Mouse (Mus musculus): ENCODE results near the gene Gm45062.
A peak's percentile ranks its signal among the peaks of the same experiment; 100 is the strongest.

Gene Gm45062

DNA sequence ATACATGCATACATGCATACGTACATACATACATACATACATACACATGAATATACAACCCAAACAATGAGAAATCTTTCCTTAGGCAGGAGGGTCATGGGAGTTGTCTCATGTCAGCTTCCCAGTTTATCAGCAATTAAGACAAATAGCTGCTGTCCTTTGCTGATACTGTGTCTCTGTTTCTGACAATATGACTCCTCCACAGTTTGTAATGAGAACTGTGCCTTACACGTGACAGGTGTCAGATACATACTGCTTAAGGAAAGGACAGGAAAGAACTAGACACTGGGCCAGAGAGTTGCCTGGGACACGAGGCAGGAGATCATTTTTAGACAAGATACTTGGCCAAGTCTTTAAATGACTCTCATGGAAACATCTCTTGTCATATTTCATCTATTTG is 215.1 kb downstream of the Gm45062 start:
- DNase-seq (ENCODE audit: low spot score) = no peak

DNA sequence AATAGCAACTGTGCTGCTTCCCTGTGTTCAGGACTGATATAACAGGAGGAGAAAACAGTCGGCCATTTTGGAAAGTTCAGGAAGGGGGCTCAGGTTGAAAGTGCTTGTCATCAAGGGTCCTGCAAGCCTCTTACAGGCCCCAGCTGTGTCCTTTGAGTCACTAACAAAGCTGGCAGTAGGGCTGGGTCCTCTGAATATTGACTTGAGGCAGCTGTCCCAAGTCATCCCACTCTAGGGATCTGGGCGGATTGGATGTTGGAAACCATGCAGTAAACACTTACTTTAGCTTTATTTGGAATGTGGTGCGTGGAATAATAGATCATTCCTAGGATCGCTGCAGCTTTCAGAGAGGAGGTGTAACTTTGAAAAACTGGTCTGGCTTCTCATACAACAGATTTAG is 215.6 kb downstream of the Gm45062 start:
- DNase-seq (ENCODE audit: low spot score) = no peak

DNA sequence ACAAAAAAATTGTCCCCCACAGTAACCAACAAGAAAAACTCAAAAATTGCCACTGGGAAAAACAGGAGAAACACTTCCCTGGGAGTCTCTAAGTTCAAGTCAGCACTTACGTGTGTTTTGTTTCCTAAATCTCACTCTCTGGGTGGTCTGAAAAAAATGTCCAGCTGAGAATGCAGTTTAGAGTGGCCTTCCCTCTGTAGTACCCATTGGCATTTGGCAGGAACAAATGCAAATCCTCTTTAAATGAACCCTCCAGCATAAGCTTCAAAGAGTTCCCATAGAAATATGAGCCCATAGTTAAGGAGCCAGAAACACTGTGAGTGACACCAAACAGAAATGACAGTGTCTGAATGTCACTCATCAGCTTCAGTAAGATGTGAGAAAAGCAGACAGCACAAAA is 219.9 kb downstream of the Gm45062 start:
- no peak for DNase-seq (ENCODE audit: low spot score)

DNA sequence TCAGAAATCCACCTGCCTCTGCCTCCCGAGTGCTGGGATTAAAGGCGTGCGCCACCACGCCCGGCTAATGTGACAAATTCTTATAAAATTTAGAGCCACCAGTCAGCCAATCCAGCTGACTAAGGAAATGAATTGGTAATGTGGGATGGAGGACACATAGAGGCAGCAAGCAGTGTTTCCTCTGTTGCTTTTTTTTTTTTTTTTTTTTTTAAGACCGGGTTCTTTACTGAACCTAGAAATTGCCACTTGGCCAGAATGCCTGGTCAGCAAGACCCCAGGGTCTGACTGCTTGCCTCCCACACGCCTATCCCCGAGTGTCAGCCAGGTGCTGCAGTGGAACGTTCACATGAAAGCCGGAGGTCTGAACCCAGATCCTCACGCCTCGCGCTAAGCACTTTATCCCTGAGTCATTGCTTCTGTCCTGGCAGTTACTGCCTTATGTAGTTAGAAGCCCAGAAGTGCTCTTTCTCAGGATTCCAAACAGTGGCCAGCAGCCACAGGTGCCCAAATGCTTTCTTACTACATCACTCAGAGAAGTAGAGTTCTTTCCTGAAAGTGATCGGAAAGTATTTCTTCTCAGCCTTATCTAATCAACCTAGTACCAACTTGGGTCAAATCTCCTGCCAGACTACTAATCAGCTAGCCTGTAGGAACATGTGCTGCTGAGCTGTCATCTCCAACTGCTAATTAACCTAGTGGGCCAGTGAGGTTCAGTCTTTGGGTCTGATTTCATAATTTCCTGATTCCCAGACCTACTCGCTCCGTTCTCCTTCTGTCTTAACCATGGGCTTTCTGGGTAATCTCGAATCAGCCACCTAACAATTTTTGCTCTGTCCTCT is 225.4 kb downstream of the Gm45062 start:
- no peak for DNase-seq (ENCODE audit: low spot score)

DNA sequence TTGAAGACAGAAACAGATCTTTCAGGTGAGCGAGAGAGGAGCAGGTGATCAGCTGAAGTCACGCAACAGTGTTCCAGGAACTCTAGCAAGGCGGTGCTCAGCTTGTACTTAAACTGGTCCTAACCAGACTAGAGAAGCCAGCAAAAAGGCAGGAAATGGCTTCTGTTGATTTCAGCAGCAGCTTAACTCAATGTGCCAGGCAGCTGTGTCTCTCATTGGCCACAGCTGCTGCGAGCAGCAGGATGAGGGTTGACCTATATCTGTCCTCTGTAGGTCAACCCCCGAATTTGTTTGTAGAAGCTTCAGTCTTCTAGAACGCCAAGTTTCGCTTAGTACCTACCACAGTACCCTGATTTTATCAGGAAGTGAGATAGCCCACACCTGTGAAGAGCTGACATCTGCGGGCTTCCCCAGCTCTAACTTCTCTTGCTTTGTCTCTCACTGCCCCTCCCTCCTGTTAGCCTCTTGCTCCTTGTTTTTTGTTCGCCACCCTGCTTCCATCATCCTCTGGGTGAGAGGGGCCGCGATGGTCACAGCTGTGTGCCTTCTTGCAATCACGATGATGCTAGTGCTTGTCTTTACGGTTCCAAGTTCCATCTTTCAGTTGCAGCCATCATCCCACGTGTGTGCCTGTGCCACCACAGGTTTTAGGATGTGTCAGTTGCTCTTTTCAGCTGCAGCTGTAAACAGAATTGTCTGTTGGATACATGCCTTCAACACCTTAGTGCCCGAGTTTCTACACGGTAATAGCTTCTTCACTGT is 226.3 kb downstream of the Gm45062 start:
- peak; percentile 71 for DNase-seq (ENCODE audit: low spot score)

DNA sequence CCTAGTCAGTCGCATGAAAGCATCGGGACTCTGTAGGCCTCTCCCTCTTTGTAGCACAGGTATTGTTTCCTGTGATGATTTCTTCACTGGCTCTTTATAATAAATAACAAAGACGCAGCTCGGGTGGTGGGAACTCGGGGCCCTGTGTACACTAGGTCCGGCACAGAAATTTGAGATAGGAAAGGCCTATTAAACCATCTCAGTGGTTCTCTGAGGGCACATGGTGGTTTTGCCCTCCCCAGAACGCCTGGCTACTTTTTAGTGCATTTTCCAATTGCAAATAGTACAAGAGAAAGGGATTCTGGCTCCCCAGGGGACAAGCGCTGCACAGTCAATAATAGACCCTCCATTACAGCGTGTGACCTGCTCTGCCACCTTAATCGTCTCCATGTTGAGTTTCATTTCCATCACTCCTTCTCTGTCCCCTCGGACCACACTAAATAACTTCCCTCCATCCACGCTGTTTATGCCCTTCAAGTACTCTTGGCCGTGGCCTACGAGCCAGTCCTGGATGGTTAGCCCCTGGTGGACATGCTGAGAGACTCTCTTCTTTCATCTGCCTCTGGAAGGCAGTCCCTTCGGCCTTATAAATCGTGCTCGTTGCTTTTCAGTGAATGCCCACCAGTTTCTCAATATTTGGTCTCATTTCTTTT is 227.3 kb downstream of the Gm45062 start:
- no peak for DNase-seq (ENCODE audit: low spot score)

DNA sequence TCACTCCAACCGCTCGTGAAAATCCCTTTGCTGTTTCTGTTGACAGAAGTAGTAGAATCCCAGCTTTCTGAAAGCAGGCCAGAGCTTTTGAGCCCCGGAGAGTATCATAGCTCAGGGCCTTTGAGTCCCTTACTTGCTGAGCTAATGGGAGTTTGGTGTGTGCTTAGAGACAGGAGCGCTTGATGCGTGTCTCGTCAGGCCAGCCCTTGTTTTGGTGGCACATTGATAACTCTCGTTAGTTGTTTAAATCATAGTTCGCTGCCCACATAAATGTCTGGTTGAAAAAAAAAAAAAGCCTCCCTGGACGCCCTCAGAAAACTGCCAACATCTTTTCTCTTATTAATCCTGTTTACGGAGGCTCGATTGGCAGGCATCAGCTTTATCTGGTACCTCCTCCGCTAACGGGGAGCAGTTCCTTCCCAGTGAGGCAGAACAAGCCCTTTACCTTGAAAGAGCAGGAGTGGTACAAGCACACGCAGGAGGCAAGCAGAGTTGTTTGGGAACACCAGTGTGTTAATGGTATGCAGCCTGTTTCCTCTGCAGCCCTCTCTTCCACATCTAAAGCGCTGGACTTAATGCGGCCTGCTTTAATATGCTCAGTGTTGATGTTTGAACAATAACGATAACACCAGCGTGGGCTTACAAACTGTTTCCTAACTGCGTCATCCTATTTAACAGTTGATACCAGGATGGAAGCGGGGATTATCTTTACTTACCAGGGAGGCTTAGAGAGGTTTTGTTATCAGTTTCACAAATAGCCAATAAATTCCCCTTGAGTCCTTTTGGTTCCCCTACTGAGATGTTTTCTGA is 228.0 kb downstream of the Gm45062 start:
- DNase-seq (ENCODE audit: low spot score) = no peak

DNA sequence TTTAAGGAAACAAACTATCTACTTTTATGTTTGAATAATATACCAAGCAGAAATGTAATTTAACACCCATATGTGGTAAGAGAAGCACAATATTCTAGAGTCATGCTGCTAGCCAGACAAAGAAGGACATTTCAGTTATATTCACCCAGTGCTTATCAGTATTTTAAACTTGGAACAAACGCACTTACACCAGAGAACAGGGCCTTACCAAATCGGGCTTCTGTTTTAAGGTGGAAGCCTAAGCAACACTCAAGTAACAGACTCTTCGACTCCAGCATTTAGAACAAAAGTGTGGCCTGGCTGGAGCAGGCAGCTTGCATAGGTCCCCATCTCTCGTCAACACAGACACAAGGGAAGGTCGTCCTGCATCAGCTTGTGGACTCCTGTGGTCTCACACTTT is 229.0 kb downstream of the Gm45062 start:
- no peak for DNase-seq (ENCODE audit: low spot score)

DNA sequence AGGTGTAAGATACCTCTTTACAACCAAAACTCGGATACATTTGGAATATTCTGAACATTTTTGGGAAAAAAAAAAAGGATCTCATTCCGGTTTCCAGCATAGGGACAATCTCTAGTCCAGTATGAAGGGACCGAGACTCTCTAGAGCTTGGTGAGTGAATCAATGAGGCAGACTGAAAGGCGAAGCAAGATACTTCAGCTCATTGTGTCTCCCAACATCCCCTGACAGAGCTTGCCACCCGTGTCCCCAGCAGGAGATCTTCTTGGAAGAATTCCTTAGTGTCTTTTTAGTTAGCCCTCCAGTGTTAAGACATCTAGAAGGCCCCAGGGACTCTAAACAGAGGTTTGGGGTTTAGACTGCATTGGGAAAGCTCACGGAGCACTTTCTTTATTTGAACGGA is 230.0 kb downstream of the Gm45062 start:
- DNase-seq (ENCODE audit: low spot score) = no peak

DNA sequence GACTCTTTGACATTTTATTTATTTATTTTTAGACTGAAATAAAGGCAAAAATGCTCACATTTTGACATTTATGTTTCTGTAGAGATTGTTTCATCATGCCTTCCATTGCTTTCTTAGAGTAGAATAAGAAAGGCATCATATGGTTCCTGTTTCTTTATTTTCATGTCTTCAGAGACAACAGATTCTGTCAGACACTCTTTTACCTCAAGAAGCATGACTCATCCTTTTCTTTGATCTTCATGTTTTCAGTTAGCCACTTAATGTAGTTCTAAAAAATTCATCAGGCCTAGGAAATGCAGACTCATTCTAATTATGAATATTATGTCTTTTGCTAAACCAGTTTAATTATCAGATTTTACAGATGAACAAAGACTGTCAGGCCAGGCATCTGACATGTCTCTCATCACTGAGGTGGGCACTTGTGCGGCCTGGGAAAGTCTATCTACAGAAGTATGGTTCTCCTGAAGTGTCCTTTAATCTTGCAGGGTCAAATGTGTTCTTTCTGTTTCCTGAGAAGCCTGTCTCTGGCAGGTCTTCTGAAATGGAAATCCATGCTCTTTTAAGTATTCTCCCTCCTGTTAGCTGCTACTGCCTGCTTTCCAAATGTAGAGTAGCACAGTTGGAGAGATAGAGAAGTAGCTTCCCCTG is 230.8 kb downstream of the Gm45062 start:
- DNase-seq (ENCODE audit: low spot score) = no peak

DNA sequence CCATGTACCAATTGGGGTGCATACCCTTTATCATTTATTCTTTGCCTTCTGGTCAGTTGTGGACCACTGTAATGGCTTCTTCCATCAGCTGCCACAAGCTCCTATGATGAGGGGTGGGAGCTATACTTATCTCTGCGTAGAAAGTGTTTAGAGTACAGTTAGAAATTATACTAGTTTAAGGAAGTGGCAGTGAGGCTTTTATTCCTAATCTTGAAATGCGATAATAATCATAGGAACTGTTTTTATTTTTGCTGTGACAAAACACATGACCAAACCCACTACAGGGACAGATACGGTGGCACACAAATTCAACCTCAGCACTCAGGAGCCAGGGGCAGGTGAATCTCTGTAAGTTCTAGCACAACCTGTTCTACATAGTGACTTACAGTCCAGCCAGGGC is 233.0 kb downstream of the Gm45062 start:
- DNase-seq (ENCODE audit: low spot score) = no peak

DNA sequence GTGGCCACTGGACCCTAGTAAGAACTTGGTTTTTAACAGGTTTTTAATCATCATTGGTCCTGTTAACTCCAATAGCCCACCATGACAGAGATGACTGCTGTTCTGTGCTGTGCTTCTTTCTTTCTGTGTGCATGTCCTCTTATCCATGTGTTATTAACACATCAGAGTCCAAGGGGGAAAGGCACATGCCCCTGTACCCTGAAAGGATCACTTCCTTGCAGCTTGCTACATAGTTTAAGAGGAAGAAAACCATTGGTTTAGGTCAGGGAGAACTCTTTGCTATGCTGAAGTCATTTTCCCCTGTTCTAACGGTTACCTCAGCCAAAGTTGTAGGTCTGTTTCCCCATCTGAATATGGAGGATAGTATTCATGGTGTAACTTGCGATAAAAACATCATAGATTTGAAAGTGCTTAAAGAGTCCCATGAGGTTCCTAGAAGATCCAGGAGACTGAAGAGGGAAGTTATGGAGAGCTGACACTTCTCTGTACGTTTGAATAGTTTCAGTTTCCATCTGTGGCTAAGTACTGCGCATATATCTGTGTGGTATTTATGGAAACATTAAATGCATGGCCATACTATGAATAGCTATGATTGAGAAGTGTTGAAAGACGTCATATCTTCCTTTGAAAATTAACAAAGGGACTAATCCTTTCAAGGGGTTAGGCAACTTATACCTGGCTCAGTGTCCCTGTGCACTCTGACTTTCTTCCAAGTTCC is 236.0 kb downstream of the Gm45062 start:
- no peak for DNase-seq (ENCODE audit: low spot score)

DNA sequence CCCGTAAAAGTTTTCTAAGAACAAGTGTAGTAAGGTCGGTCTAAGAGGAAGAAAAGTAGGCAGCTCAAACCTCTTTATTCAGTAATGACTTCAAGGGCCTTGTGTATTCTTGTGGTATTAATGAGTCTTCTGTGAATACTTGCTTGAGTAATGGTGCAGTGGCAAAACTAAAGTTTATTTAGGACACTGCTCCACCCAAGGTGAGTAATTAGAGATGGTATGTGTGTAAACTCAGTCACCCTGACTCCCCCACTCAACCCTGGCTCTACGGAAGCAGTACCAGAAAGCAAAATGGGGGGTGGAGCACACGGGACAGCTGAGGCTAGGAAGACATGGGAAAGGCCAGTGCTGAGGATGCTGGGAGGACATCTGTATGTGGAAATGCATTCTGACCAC is 236.6 kb downstream of the Gm45062 start:
- DNase-seq (ENCODE audit: low spot score) = no peak

DNA sequence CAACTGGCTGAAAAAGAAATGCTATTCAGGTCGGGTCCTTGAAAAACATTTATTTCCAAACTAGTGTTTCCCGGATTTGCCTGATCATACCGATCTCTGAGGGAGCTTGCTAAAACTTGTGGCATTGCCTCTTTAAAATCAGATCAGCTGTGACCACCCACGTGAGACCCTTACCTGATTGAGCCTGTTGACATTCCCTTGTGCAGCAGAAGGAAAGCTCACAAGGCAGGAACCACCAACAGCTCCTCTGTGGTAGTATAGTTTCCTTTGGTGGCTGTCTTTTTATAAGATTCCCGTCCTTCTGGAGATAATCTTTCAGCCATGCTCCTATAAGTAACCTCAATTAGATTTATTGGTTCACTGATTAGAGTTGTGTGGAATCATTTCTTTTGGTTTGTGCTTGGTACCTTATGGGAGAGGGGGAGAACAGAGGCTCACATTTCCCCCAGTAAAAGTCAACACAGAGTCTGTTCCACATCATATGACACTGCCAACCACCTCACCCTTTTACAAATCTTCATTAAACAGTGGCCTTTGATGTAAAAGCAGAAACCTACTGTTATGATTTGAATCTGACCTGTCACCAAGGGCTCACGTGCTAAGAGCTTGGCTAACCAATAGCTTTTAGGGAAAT is 238.1 kb downstream of the Gm45062 start:
- DNase-seq (ENCODE audit: low spot score) = no peak

DNA sequence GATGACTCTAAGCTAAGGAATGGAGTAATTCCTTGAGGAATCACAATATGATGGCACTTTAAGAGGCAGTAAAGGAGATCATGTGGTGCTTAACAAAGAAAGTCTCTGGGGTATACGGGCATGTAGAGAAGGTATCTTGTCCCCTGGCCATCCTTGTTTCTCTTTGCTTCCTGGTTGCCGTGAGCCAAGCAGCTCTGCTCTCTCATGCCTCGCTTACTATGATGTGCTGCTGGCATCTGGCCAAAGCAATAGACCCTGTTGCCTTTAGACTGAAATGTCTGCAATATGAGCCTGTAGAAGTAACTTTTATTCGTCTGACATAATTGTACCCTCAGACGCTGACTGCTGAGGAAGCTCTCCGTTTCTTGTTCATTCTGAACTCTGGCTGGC is 238.6 kb downstream of the Gm45062 start:
- DNase-seq (ENCODE audit: low spot score) = no peak

DNA sequence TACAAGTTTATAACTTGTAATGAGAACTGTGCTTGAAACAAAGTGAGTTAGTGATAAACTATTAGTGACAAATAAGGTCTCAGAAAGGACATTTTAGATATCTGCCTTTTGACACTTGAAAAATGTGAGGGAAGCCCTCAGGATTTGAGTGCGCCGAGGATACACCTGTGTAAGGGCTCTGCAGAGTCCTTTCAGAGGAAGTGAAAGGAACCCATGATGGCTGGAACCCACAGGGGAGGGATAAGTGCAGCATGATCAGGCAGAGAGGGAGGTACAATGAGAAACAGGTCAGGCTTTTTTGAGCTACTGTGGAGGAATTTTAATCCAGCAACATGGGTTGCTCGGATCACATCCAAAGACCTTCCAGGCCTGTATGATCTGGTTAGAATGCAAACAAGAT is 239.7 kb downstream of the Gm45062 start:
- no peak for DNase-seq (ENCODE audit: low spot score)

DNA sequence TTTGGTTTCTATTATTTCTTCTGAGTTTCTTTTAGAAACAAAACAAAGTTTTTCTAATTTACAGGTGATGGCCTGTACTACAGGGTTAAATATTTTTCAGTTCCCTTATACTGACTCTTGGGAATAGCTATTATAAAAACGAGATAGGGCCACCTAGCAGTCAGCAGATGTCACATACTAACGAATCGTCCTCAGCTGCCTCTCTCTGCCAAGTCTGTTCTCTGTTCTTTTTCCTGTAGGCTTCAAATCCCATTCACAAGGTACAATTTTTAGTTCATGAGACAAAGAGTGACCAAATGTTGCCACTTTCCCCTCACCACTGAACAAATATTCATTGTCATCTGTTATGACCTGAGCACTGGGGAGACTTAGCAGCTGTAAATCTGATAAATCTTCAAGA is 244.7 kb downstream of the Gm45062 start:
- DNase-seq (ENCODE audit: low spot score) = no peak

DNA sequence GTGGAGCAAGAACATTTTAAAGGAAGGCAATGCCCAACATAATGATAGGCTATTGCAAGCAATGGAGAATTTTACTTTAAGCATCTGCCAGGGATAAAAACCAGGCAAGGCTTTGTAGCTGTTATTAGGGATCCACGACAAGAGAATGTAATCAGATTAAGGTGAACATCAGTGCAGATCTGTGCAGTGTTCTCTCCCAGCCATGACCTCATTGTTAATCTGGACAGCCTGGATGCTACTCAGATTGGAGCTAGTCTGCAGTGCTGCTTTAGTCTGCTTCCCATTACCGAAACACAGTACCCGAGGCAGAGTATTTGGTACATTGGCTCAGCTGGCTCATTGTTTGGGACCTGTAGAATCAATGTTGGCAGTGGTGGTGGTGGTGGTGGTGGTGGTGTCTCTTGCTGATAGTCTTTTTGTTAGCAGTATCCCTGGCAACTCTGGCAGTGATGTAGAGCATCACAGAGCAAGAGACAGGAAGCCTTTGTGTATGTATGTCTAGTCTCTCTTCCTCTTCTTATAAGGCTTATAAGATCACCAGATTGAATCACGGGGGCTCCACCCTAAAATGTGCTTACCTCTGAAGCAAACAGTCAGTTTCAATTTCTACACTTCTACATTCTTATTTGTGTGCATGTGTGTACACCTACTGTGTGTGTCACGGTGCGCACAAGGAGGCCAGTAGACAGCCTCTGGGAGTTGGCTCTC is 245.4 kb downstream of the Gm45062 start:
- DNase-seq (ENCODE audit: low spot score) = peak; percentile 73

DNA sequence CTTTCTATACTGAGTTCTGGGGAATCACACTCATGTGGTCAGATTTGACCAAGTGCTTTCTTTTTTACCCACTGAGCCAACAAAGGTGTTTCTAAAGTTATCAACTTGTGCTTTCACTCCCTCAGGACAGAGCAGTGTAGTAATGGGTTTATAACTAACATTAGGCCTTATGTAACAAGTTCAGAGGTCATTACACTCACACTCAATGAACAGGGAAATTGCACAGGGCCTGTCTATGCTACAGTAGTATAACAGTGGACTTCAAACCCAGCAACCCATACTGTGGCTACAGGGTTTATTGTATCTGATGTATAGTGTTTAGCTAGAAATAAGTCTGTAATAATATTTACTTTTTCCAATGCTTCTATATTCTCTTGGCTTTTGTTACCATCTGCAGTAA is 247.4 kb downstream of the Gm45062 start:
- DNase-seq (ENCODE audit: low spot score) = no peak

Data from lung, postnatal 25 days (tissue).